ENCODE assay signal across 11 mouse cellular contexts in the genomic region with DNA sequence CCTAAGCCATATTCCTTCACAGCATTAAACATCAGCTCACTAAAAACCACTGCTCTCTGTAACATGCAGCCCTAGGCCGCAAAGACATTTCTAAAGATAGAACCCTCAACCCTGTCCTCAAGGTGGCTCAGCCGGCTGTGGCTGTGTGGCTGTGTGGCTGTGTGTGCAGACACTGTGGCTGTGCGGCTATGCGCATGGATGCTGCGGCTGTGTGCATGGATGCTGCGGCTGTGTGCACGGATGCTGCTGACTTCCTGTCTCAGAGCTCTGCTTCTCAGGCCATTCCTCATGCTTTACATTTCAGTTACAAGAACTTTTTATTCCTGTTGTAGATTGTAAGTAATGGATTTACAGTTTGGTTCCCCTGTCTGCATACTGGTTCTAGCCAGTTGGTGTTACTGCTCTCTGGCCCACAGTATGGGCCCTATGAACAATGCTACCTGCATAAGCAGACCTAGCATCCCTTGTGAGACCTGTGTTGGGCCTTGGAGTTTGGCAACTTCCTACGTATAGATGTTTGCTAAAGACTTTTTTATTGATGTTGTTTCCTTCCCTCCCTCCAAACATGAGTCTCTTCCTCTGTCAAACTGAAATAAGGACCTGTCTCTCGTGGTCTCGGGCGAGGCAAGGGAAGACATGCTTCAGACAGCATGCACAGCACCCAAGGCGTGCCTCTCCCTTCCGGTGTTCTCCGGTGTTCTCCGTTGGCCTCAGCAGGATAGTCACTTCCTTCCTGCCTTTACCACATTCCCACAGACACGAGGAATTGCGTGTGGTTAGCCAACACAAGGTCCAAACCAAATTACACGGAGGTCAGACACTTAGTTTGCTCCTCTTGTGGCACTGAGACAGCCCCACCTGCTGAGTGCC.
DNase-seq lines count a peak whose midpoint lies in the region; ATAC-seq lines count a peak whose summit lies in the region.
"Had no signal": no experiment of that assay in that cellular context is flagged by ENCODE, and none has a peak within 500 bp of the region (broad histone marks: within the 10 kb centered on the region; RNA-seq: fewer than 3 reads in every experiment).

No protein-coding gene starts in this region.

- H3K4me1 ChIP-seq in heart, embryonic 11.5 days (ENCODE audit: control insufficient read depth, insufficient read depth, low read length) = peaks cover 39% of the 10 kb centered on the region

- no peak overlapping the region for H3K4me2 ChIP-seq in heart, embryonic 11.5 days
- H3K4me2 ChIP-seq: heart, embryonic 13.5 days had no signal

- DNase-seq in heart, adult 11 months = peak; percentile 78
- peak; percentile 63 to 69 for DNase-seq in spleen, postnatal 36 days (ENCODE audit: low spot score in 2 of 2)
- no peak for DNase-seq in kidney, adult 9 months
- no peak for DNase-seq in embryo, embryonic 10 days (ENCODE audit: low spot score)
- DNase-seq: layer of hippocampus, adult 9-11 months had no signal

- 73% methylated on average over 18 of the region's 18 CpGs for WGBS in heart, embryonic 11.5 days (ENCODE audit: insufficient replicate concordance)

- no peak for ATAC-seq in heart, embryonic 11.5 days (replicated peaks; ENCODE audit: insufficient number of reproducible peaks, low FRiP score, low TSS enrichment)
- 0 out of 2 replicates have a peak, but pooled peaks have one; percentile 47 for ATAC-seq in erythroid progenitor cell, adult 5-6 weeks (replicated peaks; ENCODE audit: low FRiP score, poor library complexity, severe bottlenecking)
- ATAC-seq in inflammation-experienced regulatory T-cells, adult 6 months = peak; percentile 59
- ATAC-seq in erythroblast, adult 5-6 weeks (replicated peaks; ENCODE audit: low FRiP score, poor library complexity, severe bottlenecking) = no peak

- H3K36me3 ChIP-seq in heart, embryonic 11.5 days (ENCODE audit: control insufficient read depth, insufficient read depth, low read length) = no peaks in the 10 kb centered on the region
- H3K36me3 ChIP-seq: heart, embryonic 13.5 days had no signal

- H3K27me3 ChIP-seq in heart, embryonic 11.5 days (ENCODE audit: control insufficient read depth, insufficient read depth, low read length) = no peaks in the 10 kb centered on the region

- H3K4me3 ChIP-seq in heart, embryonic 11.5 days (ENCODE audit: low read depth, low read length) = no peak overlapping the region
- H3K4me3 ChIP-seq: heart, embryonic 13.5 days had no signal

- H3K27ac ChIP-seq in heart, embryonic 11.5 days (ENCODE audit: low read depth, low read length) = no peak overlapping the region
- H3K27ac ChIP-seq: heart, embryonic 13.5 days; macrophage had no signal

- no peaks in the 10 kb centered on the region for H3K9me3 ChIP-seq in heart, embryonic 11.5 days (replicated peaks; ENCODE audit: control insufficient read depth, low read length)
- H3K9me3 ChIP-seq: heart, embryonic 13.5 days had no signal

- H3K9ac ChIP-seq in heart, embryonic 11.5 days (ENCODE audit: low read depth, low read length) = no peak overlapping the region
- H3K9ac ChIP-seq: heart, embryonic 13.5 days had no signal

Comparison
In these comparisons a context has a peak if more than half of its experiments do, and no peak if none do; other contexts are left out.
1. DNase-seq: peak in heart, adult 11 months (single experiment) and spleen, postnatal 36 days (2 of 2); none in kidney, adult 9 months (single experiment) and embryo, embryonic 10 days (single experiment).
2. ATAC-seq: peak in erythroid progenitor cell, adult 5-6 weeks (single experiment) and inflammation-experienced regulatory T-cells, adult 6 months (single experiment); none in heart, embryonic 11.5 days (single experiment) and erythroblast, adult 5-6 weeks (single experiment).